25 mouse cellular contexts compared by ENCODE assay signal in genomic region chr5:101250474-101250873, GRCm38 (mm10).
"Had no signal": no experiment of that assay in that cellular context is flagged by ENCODE, and none has a peak within 500 bp of the region (broad histone marks: within the 10 kb centered on the region; RNA-seq: fewer than 3 reads in every experiment).

No protein-coding gene starts in this region.

- DNase-seq: gastrocnemius, adult 2 months; gastrocnemius, postnatal 10 days; gastrocnemius, postnatal 25 days; heart, postnatal 10 days; heart, postnatal 4 days; kidney, adult 18-20 months; kidney, adult 8-10 months; kidney, postnatal 10 days; kidney, postnatal 25 days; kidney, postnatal 4 days; liver had no signal

- H3K4me3 ChIP-seq: gastrocnemius, adult 2 months; heart, embryonic 10.5 days; heart, embryonic 12.5 days; hindbrain, embryonic 10.5 days; hindbrain, embryonic 12.5 days; intestine, embryonic 15.5 days; layer of hippocampus, adult 2 months; left cerebral cortex, adult 2 months; limb, embryonic 10.5 days; limb, embryonic 12.5 days had no signal

- H3K27me3 ChIP-seq: heart, embryonic 12.5 days; hindbrain, embryonic 12.5 days; intestine, embryonic 15.5 days; limb, embryonic 12.5 days had no signal

- H3K27ac ChIP-seq: gastrocnemius, adult 2 months; heart, embryonic 10.5 days; hindbrain, embryonic 10.5 days; hindbrain, embryonic 12.5 days; hindbrain, embryonic 14.5 days; intestine, embryonic 15.5 days; layer of hippocampus, adult 2 months; left cerebral cortex, adult 2 months; limb, embryonic 10.5 days; limb, embryonic 12.5 days; liver, embryonic 14.5 days had no signal

- ATAC-seq: hindbrain, embryonic 16.5 days; inflammation-experienced regulatory T-cells, adult 6 months; intestine, embryonic 15.5 days; intestine, postnatal 0 days had no signal

- H3K9ac ChIP-seq: heart, embryonic 12.5 days; hindbrain, embryonic 12.5 days; hindbrain, embryonic 14.5 days; intestine, embryonic 15.5 days; limb, embryonic 12.5 days; liver, embryonic 14.5 days had no signal

- H3K4me1 ChIP-seq: heart, embryonic 10.5 days; heart, embryonic 12.5 days; hindbrain, embryonic 10.5 days; hindbrain, embryonic 12.5 days; intestine, embryonic 15.5 days; limb, embryonic 10.5 days; limb, embryonic 12.5 days had no signal

- H3K36me3 ChIP-seq: heart, embryonic 10.5 days; heart, embryonic 12.5 days; hindbrain, embryonic 10.5 days; hindbrain, embryonic 12.5 days; intestine, embryonic 15.5 days; limb, embryonic 10.5 days; limb, embryonic 12.5 days had no signal
